Mouse (Mus musculus) heart, embryonic 14.5 days (tissue): ENCODE results near the gene Vcam1. TPM values are rescaled to one million over a fixed set of nuclear protein-coding genes. Genes with fewer than 3 reads are reported as not detected.

Experiments
- polyA plus RNA-seq: library from polyadenylated mRNA; unstranded; fragments of >200 nt; fragmentation: Nextera tagmentation; extraction: Ambion mirVana; gene quantifications from 2 replicates; pipeline ENCODE4 v1.2.1, GENCODE M21; 2014

The Vcam1 gene
- polyA plus RNA-seq, 1 experiment from 2014 or later, result 75.8 TPM

Other genes with a start within 250 kb of the Vcam1 start
- gene Dph5, start 241.9 kb downstream of the Vcam1 start, polyA plus RNA-seq, result 18.0 and 18.2 TPM in 2 replicates
- 19.9 and 25.6 TPM in 2 replicates for gene Slc30a7, start 122.3 kb downstream of the Vcam1 start, polyA plus RNA-seq
- gene Extl2, start 122.2 kb downstream of the Vcam1 start, polyA plus RNA-seq, result 22.0 TPM in 2 replicates
- gene Gpr88, start 123.8 kb upstream of the Vcam1 start, polyA plus RNA-seq, result 0.35 and 0.57 TPM in 2 replicates